Mouse (Mus musculus) embryonic fibroblast, embryonic 13.5 days (primary cell): ENCODE data around the gene B3galt4. TPM values are rescaled to one million over a fixed set of nuclear protein-coding genes. Genes with fewer than 3 reads are reported as not detected.

Experiments used
- H3K27ac ChIP-seq: 2 replicates; pipeline ENCODE4 v1.5.1; 2012; ENCODE audit warnings: low read length, control low read depth, inconsistent platforms; ENCODE audit not compliant: insufficient read depth
- H3K4me1 ChIP-seq: 2 replicates; pipeline ENCODE4 v1.6.1; 2011; ENCODE audit warnings: low read length; ENCODE audit not compliant: control insufficient read depth, insufficient read depth
- H3K4me3 ChIP-seq: 2 replicates; pipeline ENCODE4 v1.5.1; 2011; ENCODE audit warnings: mild to moderate bottlenecking, control low read depth, low read length; ENCODE audit not compliant: insufficient read depth
- CTCF ChIP-seq: IDR thresholded peaks from 2 replicates; pipeline ENCODE4 v1.5.1; 2011; ENCODE audit warnings: mild to moderate bottlenecking, control low read depth, low read length, moderate library complexity, borderline replicate concordance; ENCODE audit not compliant: insufficient read depth
- POLR2A ChIP-seq: IDR thresholded peaks from 2 replicates; pipeline ENCODE4 v1.6.1; 2011; ENCODE audit warnings: low read depth, mild to moderate bottlenecking, control low read depth, low read length, moderate library complexity
- polyA plus RNA-seq: library from polyadenylated mRNA; stranded (reverse); fragments of >200 nt; gene quantifications from 2 replicates; pipeline ENCODE4 v1.2.4, GENCODE M21; 2011; ENCODE audit warnings: low read depth; ENCODE audit not compliant: missing spikeins, insufficient read length

B3galt4 gene
- polyA plus RNA-seq, 1 experiment, result 3.6 TPM

- Histone ChIP-seq H3K4me1 (no peaks in the 10 kb centered on the region), H3K27ac (no peak overlapping the region), H3K4me3 (peak overlapping the region; percentile 77)
- TF ChIP-seq CTCF (no peak), POLR2A (no peak)
Observed at GRCm38 (mm10) chr17:33931159-33931866, 20.0 kb downstream of the B3galt4 start.

- H3K27ac ChIP-seq, result 0 out of 2 replicates have a peak overlapping the region, but pooled peaks have one; percentile 36
- H3K4me3 ChIP-seq, result peak overlapping the region; percentile 77
- TF ChIP-seq POLR2A, result 0 out of 2 replicates have a peak, but pooled peaks have one; percentile 5
- no peak for TF ChIP-seq CTCF
- no peaks in the 10 kb centered on the region for H3K4me1 ChIP-seq
Observed at GRCm38 (mm10) chr17:33930280-33931158, 20.8 kb downstream of the B3galt4 start.

GRCm38 (mm10) chr17:33929371-33930279, 21.7 kb downstream of the B3galt4 start, which contains the start of gene Rgl2:
Gene Rgl2, plus strand, starts transcription at chr17:33929543.
- H3K27ac ChIP-seq, result peak within 1 kb of the TSS; percentile 69
- TF ChIP-seq POLR2A (peak; percentile 50), CTCF (peak; percentile 8; the same call in 1 of the 2 replicates)
- H3K4me1 ChIP-seq, result no peaks in the 10 kb centered on the region
- peak within 1 kb of the TSS; percentile 77 for H3K4me3 ChIP-seq

- TF ChIP-seq POLR2A (no peak), CTCF (no peak)
- Histone ChIP-seq H3K4me1 (no peaks in the 10 kb centered on the region), H3K27ac (no peak overlapping the region), H3K4me3 (peak overlapping the region; percentile 77)
Observed at GRCm38 (mm10) chr17:33928251-33928947, 22.9 kb downstream of the B3galt4 start.

GRCm38 (mm10) chr17:33926207-33926932, 24.9 kb downstream of the B3galt4 start:
- TF ChIP-seq POLR2A, result no peak
- peak; percentile 5; the same call in 1 of the 2 replicates for TF ChIP-seq CTCF
- Histone ChIP-seq H3K4me1 (no peaks in the 10 kb centered on the region), H3K27ac (no peak overlapping the region), H3K4me3 (no peak overlapping the region)

GRCm38 (mm10) chr17:33925406-33926116, 25.7 kb downstream of the B3galt4 start:
- TF ChIP-seq CTCF, result no peak
- no peak for TF ChIP-seq POLR2A
- Histone ChIP-seq H3K4me3 (no peak overlapping the region), H3K27ac (no peak overlapping the region), H3K4me1 (no peaks in the 10 kb centered on the region)

- TF ChIP-seq CTCF (peak; percentile 28; the same call in 1 of the 2 replicates), POLR2A (no peak)
- Histone ChIP-seq H3K4me1 (no peaks in the 10 kb centered on the region), H3K4me3 (no peak overlapping the region), H3K27ac (no peak overlapping the region)
Observed at GRCm38 (mm10) chr17:33924577-33925283, 26.6 kb downstream of the B3galt4 start.

- Histone ChIP-seq H3K27ac (no peak overlapping the region), H3K4me3 (no peak overlapping the region), H3K4me1 (no peaks in the 10 kb centered on the region)
- no peak for TF ChIP-seq POLR2A
- TF ChIP-seq CTCF, result no peak
Observed at GRCm38 (mm10) chr17:33921361-33921760, 29.9 kb downstream of the B3galt4 start.
